Mouse (Mus musculus) erythroblast, embryonic 14.5 days (primary cell): ENCODE measurements around the gene Sc5d. TPM values are rescaled to one million over a fixed set of nuclear protein-coding genes. Genes with fewer than 3 reads are reported as not detected.

ENCODE experiments used
- H3K27me3 ChIP-seq: 2 replicates; pipeline ENCODE4 v1.6.1; 2012; ENCODE audit warnings: inconsistent platforms; ENCODE audit not compliant: control insufficient read depth
- H3K36me3 ChIP-seq: 2 replicates; pipeline ENCODE4 v1.6.1; 2012; ENCODE audit warnings: mild to moderate bottlenecking, inconsistent platforms; ENCODE audit not compliant: control insufficient read depth
- H3K4me1 ChIP-seq: 2 replicates; pipeline ENCODE4 v1.6.1; 2012; ENCODE audit warnings: inconsistent platforms; ENCODE audit not compliant: control insufficient read depth
- H3K4me3 ChIP-seq: replicated peaks from 2 replicates; pipeline ENCODE3; 2012; ENCODE audit warnings: moderate library complexity, mild to moderate bottlenecking, inconsistent platforms
- H3K9me3 ChIP-seq: 2 replicates; pipeline ENCODE4 v1.6.1; 2012; ENCODE audit warnings: low read length, inconsistent platforms, mixed read lengths; ENCODE audit not compliant: control insufficient read depth
- GATA1 ChIP-seq: IDR thresholded peaks from 2 replicates; pipeline ENCODE4 v1.6.1; 2012; ENCODE audit warnings: low read length, inconsistent platforms, mixed read lengths
- TAL1 ChIP-seq: IDR thresholded peaks from 3 replicates; pipeline ENCODE4 v1.6.1; 2012; ENCODE audit warnings: low read length, inconsistent platforms, mixed read lengths
- polyA plus RNA-seq: library from polyadenylated mRNA; stranded (reverse); fragments of >175 nt; gene quantifications from 2 replicates; pipeline ENCODE4 v1.2.3, GENCODE M21; 2012

Sc5d gene
- polyA plus RNA-seq, 1 experiment = 0.08 TPM

DNA sequence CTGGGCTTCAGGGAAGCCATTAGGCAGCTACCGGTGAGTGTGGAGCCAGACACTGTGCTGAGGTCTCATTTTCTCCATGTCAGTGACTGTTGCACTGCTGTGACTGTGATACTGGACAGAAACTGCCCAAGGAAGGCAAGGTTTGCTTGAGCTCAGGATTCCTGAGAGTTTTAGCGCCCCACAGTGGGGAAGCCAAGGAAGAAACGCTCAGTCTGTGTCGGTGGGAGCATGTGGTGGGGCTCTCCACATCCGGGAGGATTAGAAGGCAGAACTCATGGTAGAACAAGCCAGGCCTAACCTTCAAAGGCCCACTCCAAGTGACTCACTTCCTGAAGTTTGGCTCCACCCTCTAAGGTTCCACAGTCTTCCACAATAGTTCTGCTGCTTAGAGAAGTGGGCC, 55.6 kb downstream of the Sc5d start:
- H3K9me3 ChIP-seq = no peaks in the 10 kb centered on the region
- no peaks in the 10 kb centered on the region for H3K27me3 ChIP-seq
- no peaks in the 10 kb centered on the region for H3K36me3 ChIP-seq
- TF ChIP-seq GATA1 (no peak), TAL1 (no peak)
- H3K4me3 ChIP-seq = no peak overlapping the region
- no peaks in the 10 kb centered on the region for H3K4me1 ChIP-seq

DNA sequence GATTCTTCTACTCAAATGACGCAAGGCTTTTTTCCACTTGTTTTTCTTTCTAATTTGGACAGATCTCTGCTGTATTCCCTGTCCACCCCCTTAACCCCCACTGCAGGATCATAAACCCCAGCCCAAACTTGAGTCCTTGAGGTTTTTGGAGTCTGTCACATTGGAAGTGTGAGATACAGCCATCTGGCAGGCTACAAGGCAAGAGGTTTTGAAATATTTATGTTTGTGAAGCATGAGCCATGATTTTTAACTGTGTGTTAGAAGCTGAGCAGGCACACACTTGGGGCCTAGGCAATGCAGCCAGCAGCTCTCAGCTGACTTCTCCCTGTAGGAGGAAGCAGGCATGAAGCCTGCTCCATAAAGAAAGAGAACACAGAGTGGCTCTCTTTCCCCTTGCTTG, 57.3 kb downstream of the Sc5d start:
- H3K4me1 ChIP-seq = no peaks in the 10 kb centered on the region
- H3K36me3 ChIP-seq = no peaks in the 10 kb centered on the region
- H3K4me3 ChIP-seq = no peak overlapping the region
- H3K27me3 ChIP-seq = no peaks in the 10 kb centered on the region
- no peak for TF ChIP-seq TAL1
- TF ChIP-seq GATA1 = no peak
- no peaks in the 10 kb centered on the region for H3K9me3 ChIP-seq

DNA sequence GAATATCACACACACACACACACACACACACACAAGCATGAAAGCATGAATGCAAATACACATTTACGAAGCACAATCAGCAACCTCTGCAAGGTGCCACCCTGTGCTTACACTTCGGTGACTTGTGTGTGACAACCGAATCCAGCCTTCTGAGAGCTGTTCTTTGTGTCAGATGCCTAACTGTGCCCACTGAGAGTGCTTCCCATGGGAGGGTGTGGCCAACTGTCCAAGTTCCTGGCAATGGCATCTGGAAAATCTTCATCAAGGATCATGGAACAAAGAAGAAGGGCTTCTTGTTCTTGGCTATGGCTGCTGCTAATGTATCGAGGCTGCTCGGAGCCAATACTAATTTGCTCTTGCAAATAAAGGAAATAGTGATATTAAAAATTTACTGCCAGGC, 61.8 kb downstream of the Sc5d start:
- no peaks in the 10 kb centered on the region for H3K9me3 ChIP-seq
- no peak for TF ChIP-seq TAL1
- no peak for TF ChIP-seq GATA1
- H3K36me3 ChIP-seq = no peaks in the 10 kb centered on the region
- H3K27me3 ChIP-seq = no peaks in the 10 kb centered on the region
- no peaks in the 10 kb centered on the region for H3K4me1 ChIP-seq
- no peak overlapping the region for H3K4me3 ChIP-seq

Other genes with a start within 250 kb of the Sc5d start
- gene Sorl1, start 140.0 kb downstream of the Sc5d start, polyA plus RNA-seq = under 0.01 TPM in 1 of 2 replicates, not detected in the other
- gene Tecta, start 135.7 kb upstream of the Sc5d start, polyA plus RNA-seq = 0.02 TPM in 1 of 2 replicates, not detected in the other
- gene Tbcel, start 243.6 kb upstream of the Sc5d start, polyA plus RNA-seq = 1.6 and 3.1 TPM in 2 replicates